Mouse (Mus musculus): Measurements from ENCODE around the gene Nup62.

- no peak for TF ChIP-seq CTCF (IDR thresholded peaks at IDR 0.05; ENCODE audit: control insufficient read depth, insufficient read depth, insufficient replicate concordance, low read depth, low read length)
- TF ChIP-seq POLR2A (IDR thresholded peaks at IDR 0.05; ENCODE audit: control insufficient read depth, low read depth, low read length) = no peak
Measured at GRCm38 (mm10) chr7:44780101-44780500, 35.8 kb upstream of the Nup62 start.

Data from testis, adult 2 months (tissue).